Mouse (Mus musculus) CH12.LX (cell line): ENCODE results near the gene Retnlg.

Experiments used
- CHD1 ChIP-seq: IDR thresholded peaks from 2 replicates; pipeline ENCODE4 v1.6.1; 2012; ENCODE audit warnings: low read depth, low read length, improper control_type of control experiment, inconsistent platforms
- CTCF ChIP-seq, 2 experiments: IDR thresholded peaks in 1 of 2; conservative IDR thresholded peaks in 1 of 2; 2 replicates each; pipeline ENCODE4 v1.5.1; 2011 to 2012; ENCODE audit warnings: low read depth in 2 of 2, low read length in 2 of 2, improper control_type of control experiment in 1 of 2, inconsistent platforms in 1 of 2, mild to moderate bottlenecking in 1 of 2, moderate library complexity in 1 of 2
- POLR2A ChIP-seq: IDR thresholded peaks from 2 replicates; pipeline ENCODE4 v1.6.1; 2011; ENCODE audit warnings: low read depth, mild to moderate bottlenecking, improper control_type of control experiment, low read length

DNA sequence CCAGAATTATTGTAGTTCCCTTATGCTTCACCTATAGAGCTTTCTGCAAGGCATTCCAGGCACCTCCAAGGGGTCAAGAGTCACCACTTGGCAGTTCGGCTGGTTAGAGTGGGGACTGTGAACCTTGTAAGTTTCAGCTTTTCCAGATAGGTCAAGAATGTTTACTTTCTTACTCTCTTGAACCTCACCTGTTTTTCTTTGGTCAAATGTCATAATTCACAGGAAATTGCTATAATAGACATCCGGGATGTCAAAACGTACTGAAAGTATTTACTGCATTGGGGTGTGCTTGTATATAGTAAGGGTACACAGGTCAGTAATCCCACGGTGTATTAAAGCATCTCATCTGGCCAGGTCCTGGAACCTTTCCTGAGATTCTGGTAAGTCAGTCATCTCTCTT is at the start of gene Retnlg:
- no peak for TF ChIP-seq CHD1
- no peak for TF ChIP-seq POLR2A
- no peak for TF ChIP-seq CTCF (conservative IDR thresholded peaks at IDR 0.05 in 1 of 2, IDR thresholded peaks at IDR 0.05 in 1 of 2; ENCODE audit: low read depth in 2 of 2, low read length in 2 of 2)
